Mouse (Mus musculus): ENCODE results near the gene Cfap97d2. TPM values are rescaled to one million over a fixed set of nuclear protein-coding genes. Genes with fewer than 3 reads are reported as not detected.

The Cfap97d2 gene
- total and polyA plus RNA-seq, 2 experiments from 2014 or later, result not detected

DNA sequence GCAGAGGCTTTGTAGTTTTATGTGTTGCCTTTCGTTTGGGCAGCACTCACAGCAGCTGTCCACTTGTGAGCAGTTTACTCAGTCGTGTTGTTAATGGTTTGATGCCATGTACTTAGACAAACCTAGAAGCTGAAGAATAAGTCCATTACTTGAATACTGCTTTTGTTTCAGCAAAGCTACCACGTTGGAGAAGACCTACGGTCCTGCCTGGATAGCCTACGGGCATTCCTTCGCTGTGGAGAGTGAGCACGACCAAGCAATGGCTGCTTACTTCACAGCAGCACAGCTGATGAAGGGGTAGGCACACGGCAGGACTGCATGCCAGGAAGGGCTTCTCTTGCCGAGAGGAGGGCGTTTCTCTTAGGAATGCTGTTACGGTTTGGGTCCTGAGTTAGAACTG, 63.5 kb downstream of the Cfap97d2 start:
- ATAC-seq (ENCODE audit: insufficient read depth, low read depth) (no peak), DNase-seq (ENCODE audit: low spot score) (no peak)
- 87% methylated on average over 11 of the region's 11 CpGs for WGBS
- Histone ChIP-seq H3K36me3 (replicated peaks; ENCODE audit: control insufficient read depth, insufficient read depth, low read length) (peaks cover 90% of the 10 kb centered on the region), H3K4me2 (ENCODE audit: low read depth, low read length) (no peak overlapping the region), H3K4me1 (ENCODE audit: control insufficient read depth, insufficient read depth) (no peaks in the 10 kb centered on the region), H3K4me3 (ENCODE audit: low read depth, low read length) (no peak overlapping the region), H3K27ac (ENCODE audit: low read depth) (no peak overlapping the region), H3K9me3 (replicated peaks; ENCODE audit: control insufficient read depth, low read length) (no peaks in the 10 kb centered on the region), H3K27me3 (ENCODE audit: control insufficient read depth, insufficient read depth, low read length) (no peaks in the 10 kb centered on the region), H3K9ac (replicated peaks; ENCODE audit: low read depth, low read length) (no peak overlapping the region)
- TF ChIP-seq CTCF (IDR thresholded peaks at IDR 0.05; ENCODE audit: low read depth), result no peak
- no peak for TF ChIP-seq EP300 (IDR thresholded peaks at IDR 0.05; ENCODE audit: low read depth)

DNA sequence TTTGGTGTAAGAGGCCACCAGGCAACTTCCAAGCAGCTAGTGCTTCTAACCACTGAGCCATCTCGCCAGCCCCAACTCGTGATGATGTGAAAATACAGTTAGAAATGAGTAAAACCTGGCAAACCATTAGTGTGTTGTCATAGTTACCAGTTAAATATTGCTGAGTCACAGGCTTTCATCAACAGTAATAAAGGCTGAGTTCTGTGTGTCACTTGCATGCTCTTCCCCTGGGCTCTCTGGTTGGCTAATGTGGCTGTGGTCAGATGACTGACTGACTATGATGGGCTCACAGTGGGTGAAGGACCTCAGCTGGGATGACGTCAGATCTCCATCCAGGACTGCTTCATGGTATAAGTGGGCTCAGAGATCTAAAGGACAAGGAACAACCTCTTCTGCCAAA, 74.8 kb downstream of the Cfap97d2 start:
- H3K4me1 ChIP-seq (ENCODE audit: control insufficient read depth, insufficient read depth), result no peaks in the 10 kb centered on the region
- H3K27ac ChIP-seq (ENCODE audit: low read depth), result no peak overlapping the region
- no peak for DNase-seq (ENCODE audit: low spot score)
- no peak for ATAC-seq (ENCODE audit: insufficient read depth, low read depth)
- no peak for TF ChIP-seq EP300 (IDR thresholded peaks at IDR 0.05; ENCODE audit: low read depth)
- no peak for TF ChIP-seq CTCF (IDR thresholded peaks at IDR 0.05; ENCODE audit: low read depth)
- no peak overlapping the region for H3K4me3 ChIP-seq (ENCODE audit: low read depth, low read length)
- H3K36me3 ChIP-seq (replicated peaks; ENCODE audit: control insufficient read depth, insufficient read depth, low read length), result peaks cover 61% of the 10 kb centered on the region
- H3K4me2 ChIP-seq (ENCODE audit: low read depth, low read length), result no peak overlapping the region
- no peaks in the 10 kb centered on the region for H3K27me3 ChIP-seq (ENCODE audit: control insufficient read depth, insufficient read depth, low read length)
- H3K9me3 ChIP-seq (replicated peaks; ENCODE audit: control insufficient read depth, low read length), result no peaks in the 10 kb centered on the region
- WGBS, result 77% methylated on average over 3 of the region's 3 CpGs
- no peak overlapping the region for H3K9ac ChIP-seq (replicated peaks; ENCODE audit: low read depth, low read length)

DNA sequence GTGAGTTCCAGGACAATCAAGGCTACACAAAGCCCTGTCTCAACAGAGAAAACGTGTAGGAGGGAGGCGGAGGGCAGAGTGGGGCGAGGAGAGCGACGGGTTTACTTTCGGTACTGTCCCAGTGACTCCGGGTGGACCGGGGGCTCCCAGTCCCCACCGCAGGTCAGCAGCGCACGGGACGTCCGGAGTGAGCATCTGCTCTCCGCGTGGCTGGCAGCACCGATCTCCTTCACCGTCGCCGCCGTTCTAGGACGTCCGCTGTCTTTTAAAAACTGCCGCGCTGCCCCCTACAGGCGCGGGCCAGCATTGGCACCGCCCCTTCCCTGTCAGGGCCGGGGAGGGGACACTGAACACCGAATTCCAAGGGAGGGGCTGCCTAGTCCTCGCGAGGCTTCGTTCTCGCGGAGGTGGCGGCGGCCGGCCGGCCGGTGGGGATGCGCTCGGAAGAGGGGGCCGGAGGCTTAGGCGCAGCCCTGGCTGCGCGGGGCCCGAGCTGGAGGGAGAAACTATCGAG, 79.6 kb downstream of the Cfap97d2 start, which contains the start of gene Upf3a:
Upf3a (plus strand) TSS at position 366 of the 514 bp plus-strand sequence.
- Histone ChIP-seq H3K9ac (replicated peaks; ENCODE audit: low read depth, low read length) (peak within 1 kb of the TSS; percentile 95), H3K4me3 (ENCODE audit: low read depth, low read length) (peak within 1 kb of the TSS; percentile 84), H3K4me2 (ENCODE audit: low read depth, low read length) (peak within 1 kb of the TSS; percentile 89), H3K27me3 (ENCODE audit: control insufficient read depth, insufficient read depth, low read length) (no peaks in the 10 kb centered on the region), H3K4me1 (ENCODE audit: control insufficient read depth, insufficient read depth) (peaks cover 4% of the 10 kb centered on the region; the same call in 1 of the 2 replicates), H3K27ac (ENCODE audit: low read depth) (peak within 1 kb of the TSS; percentile 99), H3K36me3 (replicated peaks; ENCODE audit: control insufficient read depth, insufficient read depth, low read length) (peaks cover 43% of the 10 kb centered on the region), H3K9me3 (replicated peaks; ENCODE audit: control insufficient read depth, low read length) (no peaks in the 10 kb centered on the region)
- ATAC-seq (ENCODE audit: insufficient read depth, low read depth) (peak; percentile 95), DNase-seq (ENCODE audit: low spot score) (peak; percentile 97)
- under 1% methylated on average over 43 of the region's 47 CpGs for WGBS
- peak; percentile 84 for TF ChIP-seq CTCF (IDR thresholded peaks at IDR 0.05; ENCODE audit: low read depth)
- TF ChIP-seq EP300 (IDR thresholded peaks at IDR 0.05; ENCODE audit: low read depth), result no peak; the same call in 1 of the 2 replicates

DNA sequence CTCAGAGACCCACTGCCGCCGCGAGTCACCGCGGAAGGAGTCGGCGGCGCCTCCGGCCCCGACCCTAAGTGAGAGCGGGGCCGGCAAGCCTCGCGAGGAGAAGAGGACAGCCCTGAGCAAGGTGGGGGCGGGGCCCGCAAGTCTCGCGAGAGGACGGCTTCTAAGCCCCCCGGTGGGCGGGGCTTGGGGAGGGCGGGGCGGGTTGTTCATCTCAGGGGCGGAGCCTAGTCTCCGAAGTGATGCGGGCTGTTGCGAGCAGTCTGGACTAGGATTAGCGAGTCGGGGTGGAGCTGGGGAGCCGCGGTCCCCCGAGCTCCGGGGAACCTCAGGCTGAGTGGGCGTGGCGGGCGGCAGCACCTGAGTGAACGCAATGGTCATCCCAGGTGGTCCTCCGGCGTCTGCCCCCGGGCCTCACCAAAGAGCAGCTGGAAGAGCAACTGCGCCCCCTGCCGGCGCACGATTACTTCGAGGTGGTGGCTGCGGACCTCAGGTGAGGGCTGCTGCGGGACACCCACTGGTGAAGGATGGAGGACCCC, 80.1 kb downstream of the Cfap97d2 start:
- H3K36me3 ChIP-seq (replicated peaks; ENCODE audit: control insufficient read depth, insufficient read depth, low read length), result peaks cover 39% of the 10 kb centered on the region
- H3K27ac ChIP-seq (ENCODE audit: low read depth), result peak overlapping the region; percentile 99
- H3K9me3 ChIP-seq (replicated peaks; ENCODE audit: control insufficient read depth, low read length), result no peaks in the 10 kb centered on the region
- H3K4me2 ChIP-seq (ENCODE audit: low read depth, low read length), result peak overlapping the region; percentile 89
- peak; percentile 98 for TF ChIP-seq EP300 (IDR thresholded peaks at IDR 0.05; ENCODE audit: low read depth)
- TF ChIP-seq CTCF (IDR thresholded peaks at IDR 0.05; ENCODE audit: low read depth), result peak; percentile 77
- H3K4me1 ChIP-seq (ENCODE audit: control insufficient read depth, insufficient read depth), result peaks cover 4% of the 10 kb centered on the region; the same call in 1 of the 2 replicates
- WGBS, result under 1% methylated on average over 45 of the region's 47 CpGs
- ATAC-seq (ENCODE audit: insufficient read depth, low read depth), result peak; percentile 96
- H3K4me3 ChIP-seq (ENCODE audit: low read depth, low read length), result peak overlapping the region; percentile 84
- no peaks in the 10 kb centered on the region for H3K27me3 ChIP-seq (ENCODE audit: control insufficient read depth, insufficient read depth, low read length)
- peak overlapping the region; percentile 95 for H3K9ac ChIP-seq (replicated peaks; ENCODE audit: low read depth, low read length)
- peak; percentile 93 for DNase-seq (ENCODE audit: low spot score)

DNA sequence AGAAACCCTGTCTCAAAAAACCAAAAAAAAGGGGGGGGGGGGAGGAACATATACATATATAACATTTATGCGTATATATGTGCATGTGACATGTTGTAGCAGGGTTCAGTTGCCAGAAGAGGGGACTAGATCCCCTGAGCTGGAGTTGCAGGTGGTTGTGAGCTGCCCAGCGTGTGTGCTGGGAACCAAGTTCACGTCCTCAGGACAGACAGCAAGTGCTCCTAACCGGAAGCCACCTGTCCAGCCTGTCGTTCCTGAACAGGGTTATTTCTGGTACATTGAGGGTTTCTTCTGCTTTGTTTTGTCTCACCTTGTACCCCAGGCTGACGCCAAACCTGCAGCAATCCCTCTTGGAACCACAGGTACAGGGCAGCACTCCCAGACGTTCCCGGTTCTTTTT, 83.9 kb downstream of the Cfap97d2 start:
- Histone ChIP-seq H3K36me3 (replicated peaks; ENCODE audit: control insufficient read depth, insufficient read depth, low read length) (peaks cover 52% of the 10 kb centered on the region), H3K4me3 (ENCODE audit: low read depth, low read length) (no peak overlapping the region), H3K9ac (replicated peaks; ENCODE audit: low read depth, low read length) (no peak overlapping the region), H3K4me1 (ENCODE audit: control insufficient read depth, insufficient read depth) (peaks cover 4% of the 10 kb centered on the region; the same call in 1 of the 2 replicates), H3K27me3 (ENCODE audit: control insufficient read depth, insufficient read depth, low read length) (no peaks in the 10 kb centered on the region), H3K4me2 (ENCODE audit: low read depth, low read length) (no peak overlapping the region), H3K27ac (ENCODE audit: low read depth) (no peak overlapping the region), H3K9me3 (replicated peaks; ENCODE audit: control insufficient read depth, low read length) (no peaks in the 10 kb centered on the region)
- DNase-seq (ENCODE audit: low spot score) (no peak), ATAC-seq (ENCODE audit: insufficient read depth, low read depth) (no peak)
- TF ChIP-seq CTCF (IDR thresholded peaks at IDR 0.05; ENCODE audit: low read depth) (no peak), EP300 (IDR thresholded peaks at IDR 0.05; ENCODE audit: low read depth) (no peak)
- WGBS, result 90% methylated on average over 8 of the region's 8 CpGs

Other genes starting within 250 kb of the Cfap97d2 start
- 275 and 304 TPM in 2 replicates for gene Gas6, start 211.4 kb upstream of the Cfap97d2 start, total RNA-seq (2014; rRNA removed; ENCODE audit: low replicate concordance)
- 175 and 179 TPM in 2 replicates for gene Gas6, start 211.4 kb upstream of the Cfap97d2 start, polyA plus RNA-seq (2015; fragmentation: Nextera tagmentation; extraction: Ambion mirVana)
- not detected in 2 replicates for gene 1700029H14Rik, start 143.4 kb upstream of the Cfap97d2 start, total RNA-seq (2014; rRNA removed; ENCODE audit: low replicate concordance)
- not detected in 2 replicates for gene 1700029H14Rik, start 143.4 kb upstream of the Cfap97d2 start, polyA plus RNA-seq (2015; fragmentation: Nextera tagmentation; extraction: Ambion mirVana)
- 27.7 and 29.9 TPM in 2 replicates for gene Rasa3, start 28.3 kb upstream of the Cfap97d2 start, total RNA-seq (2014; rRNA removed; ENCODE audit: low replicate concordance)
- 11.8 and 13.2 TPM in 2 replicates for gene Rasa3, start 28.3 kb upstream of the Cfap97d2 start, polyA plus RNA-seq (2015; fragmentation: Nextera tagmentation; extraction: Ambion mirVana)
- 80.9 and 89.3 TPM in 2 replicates for gene Cdc16, start 51.8 kb downstream of the Cfap97d2 start, total RNA-seq (2014; rRNA removed; ENCODE audit: low replicate concordance)
- gene Cdc16, start 51.8 kb downstream of the Cfap97d2 start, polyA plus RNA-seq (2015; fragmentation: Nextera tagmentation; extraction: Ambion mirVana), result 52.0 and 53.1 TPM in 2 replicates
- 5.8 and 6.4 TPM in 2 replicates for gene Upf3a, start 79.7 kb downstream of the Cfap97d2 start, total RNA-seq (2014; rRNA removed; ENCODE audit: low replicate concordance)
- 19.6 and 19.7 TPM in 2 replicates for gene Upf3a, start 79.7 kb downstream of the Cfap97d2 start, polyA plus RNA-seq (2015; fragmentation: Nextera tagmentation; extraction: Ambion mirVana)
- not detected in 2 replicates for gene AF366264, start 132.5 kb downstream of the Cfap97d2 start, total RNA-seq (2014; rRNA removed; ENCODE audit: low replicate concordance)
- gene AF366264, start 132.5 kb downstream of the Cfap97d2 start, polyA plus RNA-seq (2015; fragmentation: Nextera tagmentation; extraction: Ambion mirVana), result not detected in 2 replicates
- gene Champ1, start 163.8 kb downstream of the Cfap97d2 start, total RNA-seq (2014; rRNA removed; ENCODE audit: low replicate concordance), result 5.2 and 10.1 TPM in 2 replicates
- gene Champ1, start 163.8 kb downstream of the Cfap97d2 start, polyA plus RNA-seq (2015; fragmentation: Nextera tagmentation; extraction: Ambion mirVana), result 5.8 and 6.0 TPM in 2 replicates
- gene Coprs, start 184.4 kb downstream of the Cfap97d2 start, total RNA-seq (2014; rRNA removed; ENCODE audit: low replicate concordance), result 13.2 and 49.1 TPM in 2 replicates
- gene Coprs, start 184.4 kb downstream of the Cfap97d2 start, polyA plus RNA-seq (2015; fragmentation: Nextera tagmentation; extraction: Ambion mirVana), result 41.4 and 44.6 TPM in 2 replicates

All from heart, postnatal 0 days (tissue).